Mouse (Mus musculus) left cerebral cortex, postnatal 4 days (tissue): ENCODE measurements around the gene Slc29a1. TPM values are rescaled to one million over a fixed set of nuclear protein-coding genes. Genes with fewer than 3 reads are reported as not detected.

Experiments
- DNase-seq: peaks from one replicate; pipeline ENCODE4 v3.0.0-alpha.2; 2022
- intact Hi-C: fragments of 180-260 bp; cut with DNase I; formaldehyde crosslinking; loops from one replicate; pipeline ENCODE4 v1.15.1; 2025
- total RNA-seq, 2 experiments: library from RNA; stranded (reverse); gene quantifications; 2 replicates each; pipeline ENCODE4 v1.2.3; 2021

Slc29a1 gene
- total RNA-seq, 2 experiments from 2014 or later, result 68.8 to 69.9 TPM

DNA sequence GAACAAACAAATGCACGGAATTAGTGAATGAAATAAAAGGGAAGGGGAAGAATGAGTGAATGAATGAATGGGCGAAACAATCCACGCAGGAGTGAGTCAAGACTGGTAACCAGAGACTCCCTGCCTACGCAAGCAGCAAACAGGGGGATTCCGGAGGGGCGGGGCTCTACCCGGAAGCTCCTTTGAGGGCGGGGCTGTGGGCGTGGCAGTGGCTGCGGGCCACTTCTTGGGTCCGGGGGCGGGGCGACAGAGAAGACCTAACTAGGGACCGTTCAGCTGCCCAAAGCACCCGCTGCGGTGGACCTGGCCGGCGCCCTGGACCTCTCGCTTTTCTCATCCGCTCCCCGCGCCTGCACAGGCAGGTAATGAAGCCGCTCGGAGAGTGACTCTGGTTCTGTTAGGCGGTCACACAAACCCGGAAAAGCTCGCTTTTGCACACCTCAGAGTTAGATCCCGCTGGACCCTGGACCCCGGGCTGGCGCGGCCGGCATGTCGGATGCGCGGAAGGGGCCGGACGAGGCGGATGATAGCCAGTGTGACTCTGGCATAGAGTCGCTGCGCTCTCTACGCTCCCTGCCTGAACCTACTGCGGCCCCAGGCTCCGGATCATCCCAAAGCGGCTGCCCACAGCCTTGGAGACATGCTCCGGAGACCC is 43.8 kb downstream of the Slc29a1 start, which contains the start of gene Nfkbie:
TSS of gene Nfkbie (plus strand) at position 252 of the 655 bp plus-strand sequence.
- intact Hi-C loops, result no loop called here
- DNase-seq, result peak; percentile 97

DNA sequence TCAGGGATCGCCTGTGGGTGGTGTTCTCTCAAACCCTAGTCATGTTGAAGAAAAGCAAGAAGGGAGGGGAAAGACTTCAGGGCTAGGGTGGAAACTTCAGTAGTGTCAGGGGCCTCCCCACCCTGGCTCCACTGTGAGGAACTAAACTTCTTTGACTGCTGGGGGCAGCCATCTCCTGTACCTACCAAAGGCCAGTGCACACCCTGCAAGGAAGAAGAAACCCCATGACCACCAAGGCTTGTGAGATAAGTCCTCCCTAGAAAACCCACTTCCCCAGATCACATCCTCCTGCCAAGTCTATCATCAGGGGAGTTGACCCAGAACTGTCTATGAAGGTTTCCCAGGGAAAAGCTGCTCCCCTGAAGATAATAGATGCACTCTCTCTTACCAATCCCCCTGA is 45.0 kb downstream of the Slc29a1 start:
- no peak for DNase-seq
- intact Hi-C loops, result loop anchor here (5.0 kb wide), 1 partner anchor 37 kb away; no protein-coding TSS in a partner anchor

DNA sequence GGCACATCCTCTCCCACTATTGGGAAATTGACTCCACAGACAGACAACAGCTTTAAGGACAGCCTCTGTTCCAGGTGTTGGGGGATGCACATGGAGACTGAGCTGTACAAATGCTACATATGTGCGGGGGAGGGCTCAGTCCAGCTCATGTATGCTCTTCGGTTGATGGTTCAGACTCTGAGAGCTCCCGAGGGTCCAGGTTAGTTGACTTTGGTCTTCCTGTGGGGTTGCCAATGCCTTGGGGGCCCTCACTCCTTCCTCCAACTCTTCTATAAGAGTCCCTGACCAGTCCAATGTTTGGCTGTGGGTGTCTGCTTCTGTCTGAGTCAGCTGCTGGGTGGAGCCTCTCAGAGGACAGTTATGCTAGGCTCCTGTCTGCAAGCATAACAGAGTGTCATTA is 46.3 kb downstream of the Slc29a1 start:
- intact Hi-C loops, result loop anchor here (5.0 kb wide), 1 partner anchor 36 kb away; no protein-coding TSS in a partner anchor
- DNase-seq, result no peak

DNA sequence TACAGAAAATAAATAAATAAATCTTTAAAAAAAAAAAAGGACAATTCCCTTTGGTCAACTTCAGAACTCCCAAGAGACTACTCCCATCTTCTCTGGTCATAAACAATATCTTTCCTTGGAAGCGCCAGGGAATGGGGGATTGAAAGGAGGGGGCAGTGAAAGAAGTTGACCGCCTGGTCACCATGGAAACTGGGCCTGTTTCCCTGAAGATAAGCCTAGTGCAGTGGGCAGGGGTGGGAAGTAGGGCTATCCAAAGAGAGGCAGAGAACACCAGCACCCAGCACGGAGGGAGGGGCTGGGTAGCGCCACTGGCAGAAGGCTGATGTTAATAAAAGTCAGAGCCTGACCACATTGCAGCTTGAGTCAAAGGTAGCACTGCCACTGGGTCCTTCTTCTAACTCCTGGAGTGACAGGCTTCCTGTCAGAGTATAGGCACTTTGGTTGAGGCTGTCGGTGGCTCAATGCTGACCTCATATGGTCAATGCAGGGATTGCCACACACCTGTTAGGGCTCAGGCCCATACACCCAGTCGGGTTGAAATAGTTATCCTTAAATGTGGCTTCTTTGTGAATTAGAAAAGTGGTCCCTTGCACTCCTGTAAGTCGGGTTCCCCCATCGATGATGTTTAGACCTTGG is 47.5 kb downstream of the Slc29a1 start:
- intact Hi-C loops, result loop anchor here (2.0 to 5.0 kb wide), 2 partner anchors 35 to 73 kb away; no protein-coding TSS in a partner anchor
- DNase-seq, result peak; percentile 82

DNA sequence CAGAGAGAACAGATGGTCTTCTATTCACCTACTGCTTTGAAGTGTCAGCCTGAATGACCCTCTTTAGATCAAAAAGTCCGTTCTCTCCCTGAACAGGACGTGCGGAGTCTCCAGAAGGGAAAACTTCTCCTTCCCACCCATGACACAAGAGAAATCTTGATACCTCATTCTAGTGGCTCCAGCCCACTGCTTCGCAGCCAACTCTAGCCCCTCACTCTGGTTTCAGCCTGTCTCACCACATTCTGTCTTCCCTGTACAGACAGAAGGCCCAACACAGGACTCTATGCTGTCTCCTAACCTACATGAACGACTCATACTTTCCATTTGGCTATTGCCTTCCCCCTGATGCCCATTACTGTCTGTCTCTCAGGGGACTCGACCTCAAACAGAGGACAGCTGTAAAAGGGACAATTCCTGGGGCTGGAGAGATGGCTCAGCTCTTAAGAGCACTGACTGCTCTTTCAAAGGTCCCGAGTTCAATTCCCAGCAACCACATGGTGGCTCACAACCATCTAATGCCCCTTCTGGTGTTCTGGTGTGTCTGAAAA is 48.1 kb downstream of the Slc29a1 start:
- no peak for DNase-seq
- intact Hi-C loops, result loop anchor here (2.0 to 5.0 kb wide), 2 partner anchors 34 to 73 kb away; no protein-coding TSS in a partner anchor

DNA sequence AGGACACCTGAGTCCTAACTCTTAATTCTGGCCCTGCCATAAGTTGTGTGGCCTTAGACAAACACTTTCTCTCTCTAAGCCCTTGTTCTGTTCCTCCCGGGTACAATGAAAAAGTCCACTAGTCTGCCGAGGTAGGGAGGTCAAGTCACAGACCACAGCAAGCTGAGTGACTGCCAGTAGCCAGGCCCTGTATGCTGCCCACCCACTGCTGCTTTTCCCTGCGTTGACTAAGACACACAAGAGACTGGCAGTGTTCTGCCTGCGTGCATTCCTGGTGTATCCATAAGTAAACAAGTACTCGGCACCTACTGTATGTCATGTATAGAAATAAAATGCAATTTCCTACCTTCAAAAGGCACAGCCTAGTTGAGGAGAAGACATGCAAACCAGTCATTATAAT is 49.2 kb downstream of the Slc29a1 start:
- intact Hi-C loops, result loop anchor here (2.0 to 5.0 kb wide), 2 partner anchors 33 to 71 kb away; no protein-coding TSS in a partner anchor

DNA sequence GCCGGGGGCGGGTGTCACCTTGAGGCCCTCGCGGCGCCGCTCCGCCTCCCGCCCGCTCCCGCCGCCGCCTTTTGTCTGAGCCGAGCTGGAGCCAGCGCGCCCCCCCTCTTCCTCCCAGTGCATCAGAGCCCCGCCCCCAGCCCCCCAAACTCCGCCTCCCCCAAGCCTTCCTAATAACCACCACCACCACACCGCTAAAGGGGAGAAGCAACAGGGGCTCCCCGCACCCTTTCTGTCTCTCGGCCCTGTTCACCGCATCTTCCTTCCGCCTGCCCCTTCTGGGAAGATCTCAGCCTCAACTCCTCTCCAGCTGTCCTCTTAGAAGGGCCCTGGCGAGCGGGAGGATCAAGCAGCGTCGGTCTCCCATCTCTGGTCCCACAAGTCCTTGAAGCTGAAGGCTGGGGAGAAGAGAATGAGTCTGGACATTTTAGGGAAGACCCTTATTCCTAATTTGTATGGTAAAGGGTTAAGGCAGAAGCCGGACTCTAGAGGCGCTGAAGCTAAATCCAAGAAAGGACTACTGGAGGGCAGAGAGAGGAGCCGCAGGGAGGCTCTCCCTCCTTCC is 49.7 kb downstream of the Slc29a1 start, which contains the start of gene Tmem151b:
TSS of gene Tmem151b (minus strand) at position 61 of the 565 bp plus-strand sequence.
- intact Hi-C loops, result loop anchor here (2.0 to 5.0 kb wide), 2 partner anchors 32 to 71 kb away; no protein-coding TSS in a partner anchor
- peak; percentile 88 for DNase-seq

More for the DNA sequence above, 49.2 kb downstream of the Slc29a1 start:
- DNase-seq, result no peak

DNA sequence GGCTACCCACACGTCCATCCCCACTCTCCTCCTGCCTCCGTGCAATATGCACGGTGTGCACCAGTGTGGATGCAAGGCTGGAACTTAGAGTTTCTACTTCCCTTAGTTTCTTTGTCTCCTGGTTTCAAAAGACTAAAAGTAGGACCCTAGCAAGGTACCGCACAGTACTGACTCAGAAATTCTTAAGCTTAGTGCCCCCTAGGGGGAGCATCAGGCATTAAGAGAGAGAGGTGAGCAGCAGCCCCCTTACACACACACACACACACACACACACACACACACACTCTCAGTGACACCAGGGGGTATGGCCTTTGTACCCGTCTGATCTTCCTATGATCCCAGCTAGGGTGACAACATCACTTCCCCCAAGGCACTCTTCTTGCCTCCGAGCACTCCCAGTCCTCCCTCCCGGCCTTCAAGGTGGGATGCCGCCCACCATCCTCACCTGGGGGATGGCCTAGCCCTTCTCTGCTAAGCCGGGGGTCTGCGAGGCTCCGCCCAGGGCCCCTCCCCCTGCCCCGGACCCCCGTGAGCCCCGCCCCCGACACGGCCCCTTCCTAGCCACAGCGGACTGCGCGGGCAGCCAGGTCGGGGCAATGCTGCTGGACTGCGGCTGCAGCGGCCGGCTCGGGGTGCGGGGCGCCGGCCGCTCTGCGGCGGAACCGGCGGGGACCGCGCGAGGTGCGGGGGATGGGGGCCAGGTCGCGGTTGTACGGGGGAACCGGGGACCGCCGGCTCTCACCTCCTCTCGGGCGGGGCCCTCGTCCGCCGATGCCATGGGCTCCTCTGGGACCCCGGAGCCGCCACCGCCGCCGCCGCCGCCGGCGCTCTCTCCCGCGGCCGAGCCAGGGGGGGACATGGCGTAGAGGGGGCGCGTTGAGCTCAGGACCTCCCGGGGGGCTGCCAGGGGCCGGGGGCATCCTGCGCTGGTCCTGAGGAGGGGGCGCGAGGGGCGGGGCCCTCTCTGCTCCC is 50.6 kb downstream of the Slc29a1 start:
- peak; percentile 76 for DNase-seq
- intact Hi-C loops, result no loop called here

DNA sequence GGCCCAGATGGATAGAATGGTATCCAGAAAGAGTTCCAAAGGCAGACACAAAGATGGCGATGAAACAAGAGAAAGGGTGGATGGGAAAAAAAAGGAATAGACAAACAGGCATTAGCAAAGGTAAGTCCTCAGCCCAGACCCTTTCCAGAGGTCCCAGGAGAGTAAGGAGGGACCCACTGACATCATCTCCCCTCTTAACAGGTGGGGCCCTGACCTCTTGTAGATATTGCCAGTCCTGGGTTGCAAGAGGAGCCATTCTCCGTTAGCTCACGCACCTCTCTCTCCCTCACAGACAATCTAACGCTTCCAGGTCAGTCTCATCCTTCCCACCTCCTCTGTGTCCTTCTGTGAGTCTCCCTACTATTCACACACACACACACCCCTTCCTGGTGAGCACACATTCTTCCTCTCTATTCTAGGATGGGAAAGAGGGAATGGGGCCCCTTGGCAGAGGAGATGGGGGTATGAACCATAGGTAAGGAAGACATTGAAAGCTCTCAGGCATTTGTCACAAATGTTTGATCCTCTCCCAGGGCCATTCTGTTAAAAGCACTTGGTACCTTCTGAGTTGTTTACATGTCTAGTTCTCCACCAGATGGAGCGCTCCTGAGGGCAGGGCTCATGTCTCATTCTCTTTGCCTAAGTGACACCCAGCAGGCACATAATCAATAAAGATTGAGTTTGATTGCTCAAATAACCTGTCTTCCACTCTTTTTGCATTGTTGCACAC is 51.8 kb downstream of the Slc29a1 start:
- intact Hi-C loops, result no loop called here
- no peak for DNase-seq

DNA sequence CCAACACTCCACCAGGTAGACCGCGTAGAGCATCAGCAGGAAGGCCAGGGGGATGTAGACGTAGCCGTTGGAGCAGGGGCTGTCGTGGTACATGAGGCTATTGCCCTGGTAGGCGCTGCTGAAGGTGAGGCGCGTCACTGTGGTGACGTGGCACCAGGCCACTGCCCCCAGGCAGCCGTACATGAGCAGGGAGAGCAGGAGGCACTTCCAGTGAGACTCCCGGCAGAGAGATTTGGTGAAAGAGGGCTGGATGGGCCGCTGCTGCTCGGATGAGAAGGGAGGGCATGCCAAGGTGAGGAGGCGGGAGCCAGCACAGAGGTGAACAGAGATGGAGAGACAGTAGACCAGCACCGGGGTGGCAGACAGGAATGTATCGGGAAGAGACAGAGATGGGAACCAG is 52.5 kb downstream of the Slc29a1 start:
- intact Hi-C loops, result no loop called here
- no peak for DNase-seq

DNA sequence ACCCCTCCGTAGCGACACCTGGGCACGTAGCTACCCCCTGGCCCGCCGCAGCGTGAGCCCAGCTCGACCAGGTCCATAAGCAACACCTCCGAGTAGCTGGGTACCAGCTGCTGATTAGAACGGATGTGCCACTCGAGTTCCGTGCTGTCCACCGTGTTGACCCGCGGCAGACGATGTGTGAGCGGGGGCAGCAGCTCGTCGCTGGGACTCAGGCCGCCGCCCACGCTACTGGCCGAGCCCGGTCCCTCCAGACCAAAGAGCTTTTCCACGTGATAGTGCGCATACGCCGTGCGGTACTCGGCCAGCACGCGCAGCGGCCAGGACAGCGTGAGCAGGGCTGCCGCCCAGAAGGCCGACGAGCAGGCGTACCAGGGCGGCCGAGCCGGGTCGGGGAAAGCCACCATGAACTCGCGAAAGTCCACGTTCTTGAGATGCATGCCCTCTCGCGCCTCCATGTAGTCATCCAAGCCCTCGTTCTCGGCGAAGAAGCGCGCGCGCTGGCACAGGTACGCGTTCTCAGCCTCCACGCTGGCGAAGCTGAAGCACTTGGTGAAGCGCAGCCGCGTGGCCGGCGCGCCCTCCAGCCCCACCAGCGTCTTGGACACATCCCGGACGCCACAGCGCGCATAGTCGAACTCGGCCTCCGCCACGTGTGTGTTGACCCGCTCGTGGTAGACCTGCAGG is 54.0 kb downstream of the Slc29a1 start:
- no peak for DNase-seq
- intact Hi-C loops, result no loop called here

DNA sequence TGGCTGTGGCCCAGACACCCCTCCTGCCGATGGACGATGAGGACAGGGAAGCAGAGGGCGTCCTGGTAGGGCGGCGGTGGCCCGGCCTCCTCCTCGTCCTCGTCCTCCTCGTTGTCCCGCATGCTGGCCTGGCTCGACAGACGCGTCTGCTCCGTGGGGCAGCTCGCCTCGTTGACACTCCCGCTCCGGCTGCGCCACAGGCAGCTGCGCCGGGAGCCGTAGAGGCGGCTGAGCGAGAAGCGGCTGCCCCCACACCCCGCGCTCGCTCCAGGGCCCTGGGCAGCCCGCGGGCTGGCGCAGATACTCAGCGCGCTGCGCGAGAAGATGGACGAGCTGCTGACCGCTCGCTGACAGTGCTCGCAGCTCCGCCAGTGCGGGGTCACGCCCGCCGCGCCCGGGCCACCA is 54.5 kb downstream of the Slc29a1 start:
- intact Hi-C loops, result no loop called here
- peak; percentile 62 for DNase-seq

DNA sequence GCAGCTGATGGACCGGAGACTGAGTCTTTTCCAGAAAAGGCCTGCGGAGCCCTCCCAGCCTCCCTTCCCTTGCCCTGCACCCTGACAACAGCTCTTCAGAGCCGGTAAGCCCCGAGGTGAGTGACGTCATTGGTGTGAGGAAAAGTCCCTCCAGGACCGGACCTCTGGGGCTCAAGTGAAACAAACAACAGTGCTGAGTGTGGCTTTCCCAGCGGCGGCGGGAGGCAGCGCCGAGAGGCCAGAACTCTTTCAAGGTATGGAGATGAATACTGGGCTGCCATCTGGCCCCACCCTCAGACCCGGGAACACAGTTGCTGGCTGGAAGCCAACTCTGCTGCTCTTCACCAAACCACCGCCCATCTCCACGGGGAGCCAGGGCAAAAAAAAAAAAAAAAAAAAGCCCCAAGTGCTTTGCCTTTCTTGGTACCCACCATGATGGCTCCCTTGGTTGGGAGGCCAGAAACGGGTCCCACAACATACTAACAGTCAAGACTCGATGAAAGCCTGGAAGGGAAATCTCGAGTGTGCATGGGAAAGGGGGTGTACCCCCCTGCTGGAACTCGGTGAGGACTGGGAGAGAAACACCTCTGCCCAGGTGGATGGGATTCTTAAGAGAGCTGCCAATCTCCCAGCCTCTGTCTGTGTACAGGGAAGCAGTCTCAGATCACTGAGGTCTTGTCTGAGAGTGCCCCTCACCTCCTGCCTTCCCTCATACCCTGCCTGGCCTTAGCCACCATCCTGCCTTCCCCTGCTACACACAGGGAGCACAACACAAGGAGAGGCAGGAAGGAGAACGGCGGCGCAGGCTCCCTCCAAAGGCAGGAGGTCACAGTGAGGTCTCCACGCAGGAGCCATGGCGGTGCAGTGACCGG is 55.2 kb downstream of the Slc29a1 start:
- peak; percentile 77 for DNase-seq
- intact Hi-C loops, result no loop called here

DNA sequence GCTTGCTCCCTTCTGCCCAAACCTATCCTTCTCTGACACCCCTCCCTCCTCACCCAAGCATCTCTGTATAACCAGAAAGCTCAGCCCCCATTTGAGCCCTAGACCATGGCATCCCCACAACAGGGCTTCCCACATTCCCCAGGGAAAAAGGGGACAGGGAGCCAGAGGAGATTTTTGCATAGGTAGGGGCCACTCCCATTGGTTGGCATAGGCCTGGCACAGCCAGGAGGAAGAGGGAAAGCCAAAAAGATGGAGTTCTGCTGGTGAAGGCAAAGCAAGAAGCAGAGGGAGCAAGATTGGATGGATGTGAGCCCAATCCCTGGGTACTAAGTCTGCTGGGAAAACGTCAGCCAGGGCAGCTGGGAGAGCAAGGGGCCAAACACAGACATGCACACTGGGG is 56.3 kb downstream of the Slc29a1 start:
- DNase-seq, result no peak
- intact Hi-C loops, result no loop called here

DNA sequence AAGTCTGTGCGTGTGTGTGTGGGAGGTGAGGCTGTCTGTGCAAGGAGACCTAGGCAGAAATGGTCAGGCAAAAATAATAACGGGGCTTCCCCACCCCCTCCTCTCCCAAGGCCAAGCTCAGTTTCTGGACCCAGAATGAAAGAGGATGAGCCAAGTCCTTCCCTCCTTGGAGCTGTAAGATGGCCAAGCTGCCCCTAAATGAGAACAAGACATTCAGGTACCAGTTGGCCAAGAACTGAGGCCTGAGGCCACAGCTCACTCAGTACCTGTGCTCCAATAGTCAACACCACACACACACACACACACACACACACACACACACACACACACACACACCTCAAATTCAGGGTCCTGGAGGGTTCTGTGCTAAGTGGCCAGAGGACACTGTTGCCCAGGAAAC is 56.7 kb downstream of the Slc29a1 start:
- peak; percentile 62 for DNase-seq
- intact Hi-C loops, result no loop called here

DNA sequence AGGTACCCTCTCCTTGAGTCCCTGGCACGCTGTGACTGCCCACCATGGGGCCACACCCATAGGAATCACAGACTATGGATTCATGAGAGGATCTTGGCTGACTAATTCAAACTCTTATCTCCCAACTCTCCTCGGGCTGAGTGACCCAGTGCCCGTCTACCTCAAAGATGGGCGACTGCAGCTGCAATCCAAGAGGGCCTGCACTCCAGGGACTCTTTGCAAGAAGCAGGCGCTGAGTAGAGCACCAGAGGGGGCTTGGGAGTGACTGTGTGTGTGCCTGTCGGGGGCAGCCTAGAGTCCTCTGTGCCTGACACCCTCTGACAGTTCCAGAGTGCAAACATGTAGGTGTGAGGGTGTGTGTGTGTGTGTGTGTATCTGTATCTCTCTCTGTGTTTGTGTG is 57.3 kb downstream of the Slc29a1 start:
- no peak for DNase-seq
- intact Hi-C loops, result no loop called here

DNA sequence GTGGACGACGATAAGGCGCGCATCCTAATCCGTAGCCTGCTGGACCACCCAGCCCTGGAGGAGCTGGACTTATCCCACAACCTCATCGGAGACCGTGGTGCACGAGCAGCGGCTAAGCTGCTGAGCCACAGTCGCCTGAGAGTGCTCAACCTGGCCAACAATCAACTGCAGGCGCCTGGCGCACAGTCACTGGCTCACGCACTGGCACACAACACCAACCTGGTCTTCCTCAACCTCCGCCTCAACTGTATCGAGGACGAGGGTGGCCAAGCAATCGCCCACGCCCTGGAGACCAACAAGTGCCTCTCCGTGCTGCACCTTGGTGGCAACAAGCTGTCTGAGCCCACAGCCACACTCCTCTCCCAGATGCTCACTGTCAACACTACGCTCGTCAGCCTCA is 59.7 kb downstream of the Slc29a1 start:
- no peak for DNase-seq

DNA sequence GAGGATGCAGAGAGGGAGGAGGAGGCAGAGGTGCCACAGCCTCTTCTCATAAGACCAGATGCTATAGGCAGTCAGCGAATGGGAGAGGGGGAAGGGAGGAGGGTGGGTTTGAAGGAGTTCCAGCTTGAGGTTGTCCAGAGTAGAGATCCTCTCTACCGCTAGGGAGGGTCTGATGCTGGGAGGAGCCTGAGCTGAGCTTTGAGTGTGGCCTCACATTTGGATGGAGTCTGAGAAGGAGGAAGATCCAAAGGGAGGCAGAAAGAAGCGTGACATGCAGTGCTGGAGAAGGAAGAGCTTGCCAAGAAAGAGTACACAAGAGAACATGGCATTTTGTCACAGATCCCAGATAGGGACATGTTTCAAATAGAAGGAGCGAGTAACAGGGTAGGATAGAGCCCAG is 61.0 kb downstream of the Slc29a1 start:
- intact Hi-C loops, result no loop called here
- no peak for DNase-seq

More for the DNA sequence above, 59.7 kb downstream of the Slc29a1 start:
- intact Hi-C loops, result no loop called here
